Mouse (Mus musculus) lung, embryonic 16.5 days (tissue): ENCODE results near the gene Sf3b1. TPM values are rescaled to one million over a fixed set of nuclear protein-coding genes. Genes with fewer than 3 reads are reported as not detected.

Source experiments
- ATAC-seq: fragments of 200-750 bp; cut with Nextera tagmentation; 2 replicates; pipeline ENCODE4 v1.8.0; 2017; ENCODE audit warnings: low read depth, mild to moderate bottlenecking, moderate library complexity
- H3K27ac ChIP-seq: fragments of 300-500 bp; sonication (generic); 2 replicates; pipeline ENCODE4 v1.5.1; 2014; ENCODE audit warnings: mild to moderate bottlenecking, control low read depth, low read length
- H3K27me3 ChIP-seq: fragments of 300-500 bp; sonication (generic); 2 replicates; pipeline ENCODE4 v1.6.1; 2014; ENCODE audit warnings: low read depth, low read length, mixed read lengths; ENCODE audit not compliant: control insufficient read depth, insufficient read depth
- H3K36me3 ChIP-seq: fragments of 300-500 bp; sonication (generic); 2 replicates; pipeline ENCODE4 v1.6.1; 2014; ENCODE audit warnings: low read length; ENCODE audit not compliant: control insufficient read depth, insufficient read depth
- H3K4me1 ChIP-seq: fragments of 300-500 bp; sonication (generic); replicated peaks from 2 replicates; pipeline ENCODE4 v1.6.1; 2014; ENCODE audit warnings: low read length, mixed read lengths; ENCODE audit not compliant: control insufficient read depth, insufficient read depth
- H3K4me2 ChIP-seq: fragments of 300-500 bp; sonication (generic); 2 replicates; pipeline ENCODE4 v1.6.1; 2014; ENCODE audit warnings: low read depth, low read length, control low read depth
- H3K4me3 ChIP-seq: fragments of 300-500 bp; sonication (generic); 2 replicates; pipeline ENCODE4 v1.5.1; 2014; ENCODE audit warnings: mild to moderate bottlenecking, low read length, control low read depth
- H3K9ac ChIP-seq: fragments of 300-500 bp; sonication (generic); 2 replicates; pipeline ENCODE4 v1.6.1; 2014; ENCODE audit warnings: low read length, control low read depth
- H3K9me3 ChIP-seq: fragments of 300-500 bp; sonication (generic); 2 replicates; pipeline ENCODE4 v1.6.1; 2016; ENCODE audit warnings: low read length; ENCODE audit not compliant: control insufficient read depth
- WGBS: fragments of 180-500 bp; shearing (Covaris S2); extraction: QIAGEN DNeasy Blood & Tissue Kit; methylation state at CpG from one replicate; pipeline ENCODE4 v1.1.7; 2014; 5-methylcytosine and 5-hydroxymethylcytosine counted together
- polyA plus RNA-seq: library from polyadenylated mRNA; unstranded; fragments of >200 nt; fragmentation: Nextera tagmentation; extraction: Ambion mirVana; gene quantifications from 2 replicates; pipeline ENCODE4 v1.2.1, GENCODE M21; 2015

The Sf3b1 gene
- polyA plus RNA-seq, 1 experiment from 2014 or later, result 321 TPM

- H3K4me1 ChIP-seq, result no peaks in the 10 kb centered on the region
- H3K36me3 ChIP-seq, result no peaks in the 10 kb centered on the region
- H3K9ac ChIP-seq, result no peak overlapping the region
- no peak overlapping the region for H3K4me3 ChIP-seq
- no peak overlapping the region for H3K27ac ChIP-seq
- no peaks in the 10 kb centered on the region for H3K27me3 ChIP-seq
- ATAC-seq, result no peak
- no peaks in the 10 kb centered on the region for H3K9me3 ChIP-seq
- H3K4me2 ChIP-seq, result no peak overlapping the region
Measured at GRCm38 (mm10) chr1:55031026-55031779, 3.9 kb upstream of the Sf3b1 start.

DNA sequence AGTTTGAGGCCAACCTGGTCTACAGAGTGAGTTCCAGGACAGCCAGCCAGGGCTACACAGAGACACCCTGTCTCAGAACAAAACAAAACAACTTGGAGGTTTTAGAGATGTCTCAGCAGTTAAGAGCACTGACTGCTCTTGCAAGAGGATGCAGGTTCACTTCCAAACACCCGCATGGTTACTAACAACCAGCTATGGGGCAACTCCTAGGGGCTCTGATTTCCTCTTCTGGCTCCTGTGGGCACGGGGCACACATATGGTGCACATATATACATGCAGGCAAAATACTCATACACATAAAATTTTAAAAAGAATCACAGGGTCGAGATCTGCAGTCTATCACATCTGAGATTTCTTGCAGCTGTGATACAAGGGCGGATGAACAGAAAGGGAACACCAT lies 2.2 kb upstream of the Sf3b1 start:
- 62% methylated on average over 4 of the region's 4 CpGs for WGBS
- Histone ChIP-seq H3K9ac (peak overlapping the region; percentile 39; the same call in 1 of the 2 replicates), H3K27ac (0 out of 2 replicates have a peak overlapping the region, but pooled peaks have one; percentile 8), H3K4me1 (peaks cover 5% of the 10 kb centered on the region), H3K9me3 (no peaks in the 10 kb centered on the region), H3K36me3 (no peaks in the 10 kb centered on the region), H3K4me3 (no peak overlapping the region), H3K4me2 (peak overlapping the region; percentile 34; the same call in 1 of the 2 replicates), H3K27me3 (no peaks in the 10 kb centered on the region)
- no peak for ATAC-seq

GRCm38 (mm10) chr1:55028512-55029249 lies 1.4 kb upstream of the Sf3b1 start:
- Histone ChIP-seq H3K4me2 (peak overlapping the region; percentile 34), H3K27me3 (no peaks in the 10 kb centered on the region), H3K36me3 (no peaks in the 10 kb centered on the region), H3K4me1 (peaks cover 7% of the 10 kb centered on the region), H3K9ac (peak overlapping the region; percentile 39), H3K4me3 (no peak overlapping the region), H3K9me3 (no peaks in the 10 kb centered on the region), H3K27ac (0 out of 2 replicates have a peak overlapping the region, but pooled peaks have one; percentile 8)
- no peak for ATAC-seq
- 72% methylated on average over 11 of the region's 11 CpGs for WGBS

GRCm38 (mm10) chr1:55027966-55028365 lies 685 bp upstream of the Sf3b1 start:
- Histone ChIP-seq H3K27me3 (no peaks in the 10 kb centered on the region), H3K4me3 (peak overlapping the region; percentile 94), H3K36me3 (no peaks in the 10 kb centered on the region), H3K9ac (no peak overlapping the region), H3K27ac (no peak overlapping the region), H3K4me1 (peaks cover 7% of the 10 kb centered on the region), H3K4me2 (peak overlapping the region; percentile 67), H3K9me3 (no peaks in the 10 kb centered on the region)
- no peak for ATAC-seq
- WGBS, result 92% methylated on average over 1 of the region's 1 CpGs

DNA sequence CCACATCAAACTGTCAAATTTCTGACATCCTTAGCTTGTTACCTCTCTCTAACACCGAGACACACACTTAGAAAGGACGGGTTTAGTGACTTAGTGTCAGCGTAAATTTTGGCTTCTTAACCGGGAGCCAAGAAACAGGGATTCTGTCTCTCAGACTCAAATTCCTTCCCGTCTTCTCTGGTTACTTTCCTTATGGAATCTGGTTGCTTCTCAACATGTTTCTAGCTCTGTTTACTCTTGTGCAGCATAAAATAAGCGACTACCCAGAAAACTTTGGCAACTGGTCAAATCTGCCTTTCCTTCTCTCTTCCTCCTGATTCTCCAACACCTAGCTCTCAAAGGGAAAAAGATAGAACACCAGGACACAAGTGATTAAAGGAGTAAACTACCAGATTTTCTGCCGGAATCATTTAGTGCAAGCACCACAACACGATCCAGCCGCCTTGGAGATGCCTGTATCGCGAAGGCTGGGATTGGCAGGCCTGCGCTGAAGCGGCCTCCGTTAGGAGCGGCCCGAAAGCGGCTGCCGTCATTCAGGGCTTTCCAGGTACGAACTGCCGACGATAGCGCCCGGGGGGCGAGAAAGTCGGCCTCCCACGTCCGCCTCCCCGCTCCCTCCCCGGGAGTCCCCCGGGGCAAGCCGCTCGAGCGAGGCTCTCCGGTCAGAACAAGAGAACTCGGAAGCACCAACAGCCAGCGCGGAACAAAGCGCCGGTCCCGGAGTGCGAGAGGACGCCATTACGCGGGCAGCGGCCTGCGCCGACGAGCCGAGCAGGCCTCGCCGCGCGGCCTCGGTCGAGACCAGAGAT lies 633 bp downstream of the Sf3b1 start:
- under 1% methylated on average over 55 of the region's 55 CpGs for WGBS
- Histone ChIP-seq H3K9me3 (no peaks in the 10 kb centered on the region), H3K36me3 (no peaks in the 10 kb centered on the region), H3K27me3 (no peaks in the 10 kb centered on the region), H3K9ac (peak overlapping the region; percentile 99), H3K4me1 (peaks cover 7% of the 10 kb centered on the region), H3K4me3 (peak overlapping the region; percentile 94), H3K27ac (peak overlapping the region; percentile 95), H3K4me2 (peak overlapping the region; percentile 77)
- peak; percentile 59 for ATAC-seq

DNA sequence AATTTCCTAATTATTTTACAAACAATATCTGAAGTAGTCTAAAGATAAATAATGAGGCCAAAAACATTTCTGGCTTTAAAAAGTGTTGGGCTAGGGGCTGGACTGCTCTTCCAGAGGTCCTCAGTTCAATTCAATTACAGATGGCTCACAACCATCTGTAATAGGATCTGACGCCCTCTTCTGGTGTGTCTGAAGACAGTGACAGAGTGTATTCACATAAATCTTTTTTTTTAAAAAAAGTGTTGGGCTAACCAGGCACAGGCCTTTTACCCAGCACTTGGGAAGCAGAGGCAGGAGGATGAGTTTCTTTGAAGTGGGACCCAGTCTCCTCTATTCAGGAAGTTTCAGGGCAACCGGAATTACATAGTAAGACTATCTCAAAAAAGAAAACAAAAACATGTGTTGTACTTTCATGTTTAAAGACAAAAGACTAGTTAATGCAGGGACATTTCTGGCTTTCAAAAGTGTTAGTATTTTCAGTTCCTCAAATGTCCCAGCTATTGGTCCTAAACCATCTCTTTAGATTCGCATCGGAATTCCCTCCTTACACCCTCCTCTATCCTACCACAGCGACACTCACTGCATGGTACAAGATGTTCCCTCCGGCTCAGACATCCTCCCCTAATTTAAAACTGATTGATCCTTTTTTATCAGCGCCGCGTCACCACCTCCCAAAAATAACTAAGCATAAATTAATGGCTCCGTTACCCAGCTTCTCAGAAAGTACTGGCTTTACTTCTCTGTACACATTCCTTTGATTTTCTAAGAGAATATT lies 1.4 kb downstream of the Sf3b1 start:
- ATAC-seq, result no peak
- WGBS, result 4% methylated on average over 10 of the region's 10 CpGs
- no peaks in the 10 kb centered on the region for H3K27me3 ChIP-seq

GRCm38 (mm10) chr1:55021907-55022306 lies 5.4 kb downstream of the Sf3b1 start:
- Histone ChIP-seq H3K27me3 (no peaks in the 10 kb centered on the region), H3K4me1 (peaks cover 7% of the 10 kb centered on the region), H3K4me3 (no peak overlapping the region), H3K9ac (no peak overlapping the region), H3K4me2 (no peak overlapping the region), H3K9me3 (no peaks in the 10 kb centered on the region), H3K36me3 (peaks cover 8% of the 10 kb centered on the region), H3K27ac (no peak overlapping the region)
- no peak for ATAC-seq

More for the DNA sequence above, 1.4 kb downstream of the Sf3b1 start:
- Histone ChIP-seq H3K9ac (peak overlapping the region; percentile 99), H3K4me3 (peak overlapping the region; percentile 94), H3K36me3 (no peaks in the 10 kb centered on the region), H3K4me2 (peak overlapping the region; percentile 77), H3K9me3 (no peaks in the 10 kb centered on the region), H3K4me1 (peaks cover 7% of the 10 kb centered on the region), H3K27ac (peak overlapping the region; percentile 95; the same call in 1 of the 2 replicates)

DNA sequence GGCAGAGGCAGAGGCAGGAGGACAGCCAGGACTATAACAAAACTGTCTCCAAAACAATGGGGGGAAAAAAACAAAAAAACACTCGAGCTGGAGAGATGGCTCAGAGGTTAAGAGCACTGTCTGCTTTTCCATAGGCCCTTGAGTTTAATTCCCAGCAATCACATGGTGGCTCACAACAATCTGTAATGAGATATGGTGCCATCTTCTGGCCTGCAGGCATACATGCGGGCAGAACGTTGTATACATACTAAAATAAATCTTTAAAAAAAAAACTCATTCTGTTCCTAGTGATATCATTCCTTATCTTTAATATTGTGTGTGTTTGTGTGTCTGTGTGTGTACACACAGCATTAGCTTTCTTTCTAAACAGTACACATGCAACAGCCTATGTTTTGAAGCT lies 14.8 kb downstream of the Sf3b1 start:
- H3K4me1 ChIP-seq, result no peaks in the 10 kb centered on the region
- H3K4me3 ChIP-seq, result no peak overlapping the region
- H3K9ac ChIP-seq, result no peak overlapping the region
- no peak for ATAC-seq
- H3K36me3 ChIP-seq, result peaks cover 54% of the 10 kb centered on the region
- WGBS, result 51% methylated on average over 3 of the region's 3 CpGs
- no peak overlapping the region for H3K4me2 ChIP-seq
- H3K9me3 ChIP-seq, result no peaks in the 10 kb centered on the region
- no peaks in the 10 kb centered on the region for H3K27me3 ChIP-seq
- no peak overlapping the region for H3K27ac ChIP-seq
